Mouse (Mus musculus): Measurements from ENCODE around the gene Nt5c3.
"Not testable (repeated sequence)": the region's sequence is repeated elsewhere in the genome, so short reads cannot be mapped to it uniquely, and the experiment has no call there.

The Nt5c3 gene

DNA sequence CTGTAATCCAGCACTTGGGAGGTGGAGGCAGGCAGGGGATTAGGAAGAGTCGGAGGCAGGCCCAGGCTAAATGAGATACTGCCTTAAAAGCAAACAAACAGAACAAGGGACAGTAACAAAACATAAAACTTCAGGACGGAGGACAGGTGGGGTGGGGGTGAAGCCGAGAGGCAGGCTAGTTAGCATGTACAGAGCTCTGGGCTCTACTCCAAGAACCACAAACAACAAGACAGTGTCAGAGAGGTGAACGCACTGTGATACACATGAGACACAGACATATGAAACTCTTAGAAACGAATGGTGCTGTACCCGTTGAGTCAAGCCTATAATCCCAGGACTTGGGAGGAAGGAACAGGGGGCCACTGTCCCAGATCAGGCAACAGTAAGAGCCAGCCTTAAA is 19.9 kb downstream of the Nt5c3 start:
- no peak for DNase-seq

- DNase-seq, result no peak
These were observed 20.9 kb downstream of the Nt5c3 start for GRCm38 (mm10) chr6:56902606-56903520.

DNA sequence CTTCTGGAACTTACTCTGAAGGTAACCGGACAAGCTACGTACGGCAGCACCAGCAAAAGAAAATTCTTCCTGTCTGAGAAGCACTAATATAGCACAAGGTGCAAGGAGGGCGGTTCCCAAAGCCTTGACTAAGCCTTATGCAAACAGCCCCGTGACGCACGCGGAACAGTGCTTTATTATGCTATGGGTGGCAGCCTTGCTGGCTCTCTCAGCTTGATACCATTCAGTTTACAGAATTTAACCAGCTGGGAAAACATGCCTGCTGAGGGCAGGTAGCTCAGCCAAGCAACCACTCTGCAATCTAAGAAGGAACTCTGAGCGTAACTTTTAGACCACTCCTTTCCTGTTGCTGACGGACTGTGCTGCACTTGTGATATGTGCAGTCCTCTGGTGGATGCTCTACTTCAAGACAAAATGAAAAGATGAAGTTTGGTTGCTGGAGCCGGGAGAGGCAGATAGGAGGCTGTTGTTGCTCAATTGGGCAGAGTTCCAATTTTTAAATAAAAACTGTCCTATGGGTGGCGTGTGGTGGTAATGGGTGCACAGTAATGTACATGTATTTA is 21.8 kb downstream of the Nt5c3 start:
- DNase-seq, result no peak

GRCm38 (mm10) chr6:56901336-56901735 is 22.4 kb downstream of the Nt5c3 start:
- DNase-seq, result no peak

- no peak for DNase-seq
These were observed 24.1 kb downstream of the Nt5c3 start for GRCm38 (mm10) chr6:56899601-56900000.

- DNase-seq, result no peak
These were observed 33.0 kb downstream of the Nt5c3 start for GRCm38 (mm10) chr6:56890762-56891161.

DNA sequence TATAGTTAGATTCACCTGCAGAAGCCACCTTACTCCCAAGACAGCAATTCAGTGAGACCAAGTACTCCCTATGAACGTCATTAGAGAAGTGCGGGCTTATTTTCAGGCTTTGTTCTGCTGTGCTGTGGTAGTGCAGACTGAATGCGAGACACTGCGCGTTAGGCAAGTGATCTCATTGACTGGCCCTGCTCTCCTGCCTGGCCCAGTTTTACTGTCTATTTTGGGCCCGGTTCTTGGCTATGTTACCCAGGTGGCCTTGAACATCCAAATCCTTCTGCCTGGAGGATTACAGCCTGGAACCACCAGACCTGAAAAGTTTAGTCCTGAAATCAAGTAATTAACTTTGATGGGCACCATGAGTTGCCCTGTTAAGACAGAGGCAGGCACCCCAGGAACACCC is 35.2 kb downstream of the Nt5c3 start:
- no peak for DNase-seq

DNA sequence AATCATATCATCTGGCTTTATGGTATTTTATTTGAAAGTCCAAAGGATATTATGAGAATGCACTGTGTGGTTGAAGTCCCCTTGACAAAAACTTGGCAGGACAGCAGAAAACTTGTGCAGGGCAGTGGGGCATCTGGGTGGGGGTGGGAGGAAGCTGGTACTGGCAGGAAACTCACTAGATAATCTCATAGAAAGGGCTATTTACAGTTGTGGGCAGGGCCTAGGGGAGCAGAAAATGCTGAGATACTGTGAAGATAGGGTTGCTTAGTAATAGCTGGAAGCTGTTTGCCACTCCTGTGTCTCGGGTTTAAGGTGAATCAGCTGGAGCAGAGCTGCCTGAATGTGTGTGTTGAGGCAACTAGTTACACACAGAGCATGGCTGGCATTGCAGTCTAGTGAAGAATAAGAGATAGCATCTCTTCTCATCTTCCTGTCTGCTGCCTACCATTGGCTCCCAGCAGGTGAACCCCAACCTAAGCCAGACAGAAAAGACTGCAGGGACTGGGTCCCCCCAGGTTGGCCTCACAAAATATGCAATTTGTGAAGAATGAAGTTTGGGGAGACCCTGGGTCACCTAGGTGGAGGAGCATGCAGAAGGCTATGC is 44.3 kb downstream of the Nt5c3 start:
- no peak for DNase-seq

DNA sequence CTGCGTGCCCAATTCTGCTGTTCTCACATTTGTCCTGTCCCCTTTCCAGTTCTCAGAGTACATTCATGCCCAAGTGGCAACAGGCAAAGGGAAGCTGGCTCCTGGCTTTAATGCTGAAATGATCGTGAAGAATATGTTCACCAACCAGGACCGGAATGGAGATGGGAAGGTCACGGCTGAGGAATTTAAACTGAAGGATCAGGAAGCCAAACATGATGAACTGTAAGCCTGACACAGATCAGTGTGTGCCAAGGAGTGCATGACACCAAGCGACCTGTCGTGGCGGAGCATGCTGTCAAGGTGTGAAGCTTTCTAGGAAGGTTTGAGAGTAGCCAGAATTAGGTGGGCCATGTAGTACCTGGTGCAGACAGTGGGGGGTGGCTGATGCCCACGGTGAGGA is 45.7 kb downstream of the Nt5c3 start:
- no peak for DNase-seq

- no peak for DNase-seq
These were observed 46.9 kb downstream of the Nt5c3 start for GRCm38 (mm10) chr6:56876870-56877269.

GRCm38 (mm10) chr6:56870027-56870426 is 53.7 kb downstream of the Nt5c3 start:
- DNase-seq, result no peak

GRCm38 (mm10) chr6:56868565-56868964 is 55.2 kb downstream of the Nt5c3 start:
- DNase-seq, result no peak

DNA sequence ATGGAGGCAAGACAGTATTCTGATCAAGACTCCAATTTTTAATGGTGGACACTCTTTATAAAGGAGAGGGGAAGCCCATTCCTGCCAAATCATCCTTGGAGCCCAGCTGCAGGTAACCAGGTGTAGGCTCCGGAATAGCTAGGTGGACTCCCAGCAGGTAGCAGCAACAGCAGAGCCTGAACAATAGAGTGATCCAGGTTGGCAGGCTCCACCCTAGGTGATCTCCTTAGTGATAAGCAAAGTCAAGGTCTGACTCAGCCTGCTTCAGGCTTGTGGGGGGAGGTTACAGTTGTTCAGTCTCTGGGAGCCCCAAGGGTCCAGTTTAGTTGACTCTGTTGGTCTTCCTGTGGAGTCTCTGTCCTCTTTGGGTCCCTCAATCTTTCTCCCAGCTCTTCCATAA is 56.8 kb downstream of the Nt5c3 start:
- not testable (repeated sequence) for DNase-seq

DNA sequence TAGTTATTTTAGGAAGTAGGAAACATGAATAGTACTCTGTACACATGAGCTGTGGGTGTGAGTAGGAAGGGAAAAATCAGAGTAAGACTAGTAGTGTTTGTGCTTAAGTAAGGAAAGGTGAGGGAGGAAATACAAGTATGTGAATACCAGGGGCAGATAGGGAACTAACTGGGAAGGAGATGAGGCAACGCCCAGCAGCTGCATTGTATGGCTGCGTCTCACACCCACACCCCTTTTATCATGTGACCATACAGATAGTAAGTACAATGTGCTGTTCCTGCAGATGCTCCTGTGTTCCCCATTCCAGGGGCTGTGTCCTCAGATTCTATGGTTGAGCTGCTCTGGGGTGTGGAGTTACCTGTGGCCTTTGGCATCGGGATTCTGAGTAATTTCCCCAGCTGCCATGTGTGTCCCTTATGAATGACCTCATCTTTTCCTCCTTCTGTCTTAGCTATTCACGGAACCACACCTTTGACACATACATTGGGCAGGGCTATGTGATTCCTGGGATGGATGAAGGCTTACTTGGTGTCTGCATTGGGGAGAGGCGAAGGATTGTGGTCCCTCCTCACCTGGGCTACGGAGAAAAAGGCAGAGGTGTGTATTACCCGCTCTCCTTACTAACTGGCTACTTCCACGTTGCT is 63.4 kb downstream of the Nt5c3 start:
- DNase-seq, result no peak

DNA sequence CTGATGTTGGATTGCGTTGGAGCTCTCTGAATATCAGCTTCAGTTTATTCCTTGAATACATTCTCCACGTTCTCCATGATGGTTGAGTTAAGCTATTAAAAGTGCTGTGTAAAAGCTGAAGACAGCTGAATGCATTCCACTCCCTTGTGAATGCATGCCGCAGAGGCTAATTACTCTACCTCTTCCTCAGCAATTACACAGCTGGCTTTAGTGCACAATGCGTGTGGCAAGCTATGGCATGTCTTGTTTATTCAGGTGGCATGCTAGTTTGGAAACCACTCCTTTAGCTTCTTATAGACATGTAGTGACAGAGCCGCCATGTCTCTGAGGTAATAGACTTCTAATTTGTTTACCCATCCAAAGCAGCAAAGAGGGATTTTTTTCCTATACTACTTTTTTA is 67.0 kb downstream of the Nt5c3 start:
- no peak for DNase-seq

DNA sequence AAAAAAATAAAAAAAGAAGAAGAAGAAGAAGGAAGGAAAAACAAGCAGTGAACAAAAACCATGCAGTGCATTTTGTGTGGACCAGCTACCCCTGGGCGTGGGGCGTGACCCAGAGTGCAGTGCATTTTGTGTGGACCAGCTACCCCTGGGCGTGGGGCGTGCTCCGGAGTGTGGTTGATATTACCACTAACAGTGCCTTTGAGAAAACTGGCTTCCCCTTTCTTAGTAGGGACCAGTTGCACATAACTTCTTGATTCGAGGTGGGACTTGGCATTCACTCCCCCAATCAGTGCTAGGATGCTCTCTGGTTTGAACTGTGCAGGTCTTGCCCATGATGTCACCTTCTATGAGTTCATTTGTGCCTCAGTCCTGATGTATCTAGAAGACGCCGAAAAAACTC is 68.9 kb downstream of the Nt5c3 start:
- no peak for DNase-seq

- DNase-seq, result no peak
These were observed 73.4 kb downstream of the Nt5c3 start for GRCm38 (mm10) chr6:56850315-56850714.

DNA sequence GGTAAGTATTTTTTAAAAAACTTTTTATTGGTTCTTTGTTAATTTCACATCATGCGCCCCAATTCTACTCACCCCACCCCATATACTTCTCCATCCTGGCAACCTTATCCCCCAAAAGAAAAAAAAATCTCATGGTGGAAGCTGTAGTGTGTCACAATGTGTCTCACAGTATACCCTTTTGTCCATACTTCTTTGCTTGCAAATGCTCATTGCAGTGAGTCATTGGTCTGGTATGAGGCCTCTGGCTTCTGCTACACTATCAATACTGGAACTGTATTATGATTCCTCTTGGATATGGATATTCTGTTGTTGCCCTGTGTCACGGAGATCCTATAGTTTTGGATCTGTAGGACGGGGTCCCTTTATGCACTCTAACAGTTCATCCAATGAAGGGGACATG is 74.8 kb downstream of the Nt5c3 start:
- no peak for DNase-seq

- no peak for DNase-seq
These were observed 79.4 kb downstream of the Nt5c3 start for GRCm38 (mm10) chr6:56844365-56844764.

GRCm38 (mm10) chr6:56843229-56843628 is 80.5 kb downstream of the Nt5c3 start:
- no peak for DNase-seq

GRCm38 (mm10) chr6:56837621-56838020 is 86.1 kb downstream of the Nt5c3 start:
- no peak for DNase-seq

DNA sequence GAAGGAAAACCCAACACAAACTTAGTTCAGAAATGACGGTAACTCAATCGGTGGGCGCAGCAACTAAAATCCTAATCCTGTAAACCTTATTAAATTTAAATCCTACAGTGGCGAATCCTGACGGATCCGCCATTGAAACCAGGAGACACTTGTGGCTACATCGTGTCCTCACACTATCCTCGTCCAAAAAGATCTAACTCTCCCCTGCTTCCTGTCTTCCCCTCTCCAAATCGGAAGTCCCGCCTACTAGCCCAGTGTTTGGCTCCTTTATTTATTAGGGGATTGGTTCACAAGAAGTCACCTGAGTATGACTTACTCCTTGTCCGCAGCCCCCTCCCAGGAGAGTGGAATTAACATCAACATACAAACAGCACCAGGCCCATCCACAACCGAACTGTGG is 86.6 kb downstream of the Nt5c3 start:
- no peak for DNase-seq

- no peak for DNase-seq
These were observed 88.2 kb downstream of the Nt5c3 start for GRCm38 (mm10) chr6:56835532-56835931.

DNA sequence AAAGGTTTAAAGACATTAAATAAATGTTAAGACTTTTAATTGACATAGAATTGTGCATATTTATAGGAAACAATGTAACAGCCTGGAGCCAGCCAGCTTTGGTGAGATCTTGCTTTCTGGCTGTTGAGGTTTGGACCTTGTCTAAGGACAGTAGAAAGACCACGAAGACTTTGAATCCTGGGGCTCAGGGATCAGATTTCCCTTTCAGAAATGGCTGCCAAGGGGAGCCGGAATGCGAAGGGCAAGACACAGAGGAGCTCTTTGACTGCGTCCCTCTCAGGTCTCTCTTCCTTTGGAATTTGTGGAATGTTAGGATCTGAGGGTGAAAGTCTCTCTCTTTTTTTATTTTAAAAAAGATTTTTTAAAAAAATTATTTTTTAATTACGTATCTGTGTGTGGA is 89.0 kb downstream of the Nt5c3 start:
- DNase-seq, result no peak
